Mouse (Mus musculus): ENCODE results near the gene Mpeg1.

The Mpeg1 gene

DNA sequence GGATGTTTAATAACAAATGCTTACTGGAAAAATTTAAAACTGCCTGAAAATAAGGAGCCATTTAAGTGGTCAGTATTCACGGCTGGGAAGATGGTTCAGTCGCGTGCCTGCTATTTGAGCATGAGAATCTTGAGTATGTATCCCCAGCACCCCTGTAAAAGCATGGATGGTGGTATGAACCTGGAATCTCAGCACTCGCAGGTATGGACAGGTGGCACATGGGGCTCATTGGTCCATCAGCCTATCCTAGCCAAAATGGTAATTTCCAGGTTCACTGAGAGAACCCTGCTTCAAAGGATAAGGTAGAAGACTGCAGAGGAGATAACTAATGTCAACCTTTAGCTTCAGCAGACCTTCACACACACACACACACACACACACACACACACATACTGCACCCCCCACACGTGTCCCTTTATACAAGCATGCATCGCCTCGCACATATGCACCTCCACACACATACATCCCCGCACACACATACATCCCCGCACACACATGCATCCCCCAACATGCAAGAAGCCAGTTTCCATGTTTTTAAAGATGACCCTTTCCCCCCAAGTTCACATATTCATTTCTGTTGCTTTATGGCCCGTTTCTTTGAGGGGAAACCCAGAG lies 5.1 kb downstream of the Mpeg1 start:
- peak in 1 of 2 experiments; percentile 3 for DNase-seq (ENCODE audit: low spot score in 2 of 2)

- DNase-seq (ENCODE audit: low spot score in 2 of 2): peak; percentile 51 to 53
Observed at GRCm38 (mm10) chr19:12466204-12466603, 5.6 kb downstream of the Mpeg1 start.

DNA sequence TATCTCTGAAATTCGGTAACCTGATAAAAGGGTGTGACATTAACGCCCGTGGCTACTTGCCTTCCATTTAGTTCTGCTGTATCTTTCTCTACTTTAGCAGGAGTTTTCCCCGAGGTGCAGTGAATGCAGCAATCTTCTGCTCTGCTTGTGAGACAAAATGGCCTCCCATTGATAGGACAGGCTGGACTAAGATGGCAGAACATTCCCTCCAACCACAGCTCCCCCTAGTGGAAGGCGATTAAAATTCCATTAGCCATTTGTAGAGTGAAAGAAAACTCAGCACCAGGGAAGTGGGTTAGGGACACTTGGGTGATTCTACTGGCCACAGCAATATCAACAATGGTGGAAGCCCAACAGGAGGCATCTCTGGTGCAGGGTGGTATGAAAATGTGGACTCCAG lies 6.9 kb downstream of the Mpeg1 start:
- no peak for DNase-seq (ENCODE audit: low spot score in 2 of 2)

DNA sequence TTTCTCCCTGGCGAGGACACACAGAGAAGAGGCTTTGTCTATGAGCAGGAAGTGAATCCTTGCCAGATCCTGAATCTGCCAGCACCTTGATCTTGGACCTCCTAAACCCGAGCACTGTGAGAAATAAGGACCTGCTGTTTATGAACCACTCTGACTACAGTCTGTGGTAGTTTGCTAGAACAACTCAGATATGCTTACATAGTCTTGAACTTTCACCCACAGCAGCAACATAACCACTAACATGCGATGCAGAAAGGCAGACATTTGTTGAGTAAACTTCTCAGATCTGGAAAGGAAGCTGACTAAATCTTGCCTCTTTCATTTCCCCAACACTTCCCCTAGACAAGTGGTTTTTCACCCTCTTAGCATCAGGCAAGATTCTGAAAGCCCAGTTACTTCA lies 11.3 kb downstream of the Mpeg1 start:
- no peak for DNase-seq (ENCODE audit: low spot score in 2 of 2)

- DNase-seq (ENCODE audit: low spot score in 2 of 2): no peak
Observed at GRCm38 (mm10) chr19:12472381-12472976, 11.9 kb downstream of the Mpeg1 start.

GRCm38 (mm10) chr19:12473201-12473641 lies 12.6 kb downstream of the Mpeg1 start:
- DNase-seq (ENCODE audit: low spot score in 2 of 2): no peak

- no peak for DNase-seq (ENCODE audit: low spot score in 2 of 2)
Observed at GRCm38 (mm10) chr19:12473951-12474350, 13.4 kb downstream of the Mpeg1 start.

- peak; percentile 85 for DNase-seq (ENCODE audit: low spot score in 2 of 2)
Observed at GRCm38 (mm10) chr19:12475380-12476250, 15.0 kb downstream of the Mpeg1 start.

GRCm38 (mm10) chr19:12476721-12477270 lies 16.2 kb downstream of the Mpeg1 start:
- DNase-seq (ENCODE audit: low spot score in 2 of 2): no peak

GRCm38 (mm10) chr19:12478369-12478768 lies 17.8 kb downstream of the Mpeg1 start:
- no peak for DNase-seq (ENCODE audit: low spot score in 2 of 2)

DNA sequence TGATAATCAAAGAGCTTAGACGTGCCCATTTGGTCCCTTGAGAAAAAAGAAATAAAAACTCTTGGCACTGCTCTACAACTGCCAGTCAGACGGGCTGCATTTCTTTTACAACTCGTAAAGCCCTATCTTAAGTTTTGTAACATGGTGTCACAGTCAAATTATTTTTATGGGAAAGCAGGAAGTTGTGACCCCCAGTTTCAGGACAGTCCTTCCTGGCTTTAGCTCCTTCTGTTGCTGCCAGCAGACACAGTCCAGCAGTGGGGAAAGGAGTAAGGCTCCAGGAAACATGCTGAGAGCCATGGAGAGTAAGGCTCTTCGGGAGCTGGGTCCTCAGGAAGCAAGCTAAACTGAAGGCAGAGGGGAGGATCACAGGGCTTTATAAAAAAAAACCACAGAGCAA lies 23.2 kb downstream of the Mpeg1 start:
- DNase-seq (ENCODE audit: low spot score in 2 of 2): no peak

GRCm38 (mm10) chr19:12484210-12484609 lies 23.6 kb downstream of the Mpeg1 start:
- no peak for DNase-seq (ENCODE audit: low spot score in 2 of 2)

GRCm38 (mm10) chr19:12485223-12485622 lies 24.6 kb downstream of the Mpeg1 start:
- DNase-seq (ENCODE audit: low spot score in 2 of 2): no peak

- DNase-seq (ENCODE audit: low spot score in 2 of 2): no peak
Observed at GRCm38 (mm10) chr19:12485631-12486030, 25.1 kb downstream of the Mpeg1 start.

DNA sequence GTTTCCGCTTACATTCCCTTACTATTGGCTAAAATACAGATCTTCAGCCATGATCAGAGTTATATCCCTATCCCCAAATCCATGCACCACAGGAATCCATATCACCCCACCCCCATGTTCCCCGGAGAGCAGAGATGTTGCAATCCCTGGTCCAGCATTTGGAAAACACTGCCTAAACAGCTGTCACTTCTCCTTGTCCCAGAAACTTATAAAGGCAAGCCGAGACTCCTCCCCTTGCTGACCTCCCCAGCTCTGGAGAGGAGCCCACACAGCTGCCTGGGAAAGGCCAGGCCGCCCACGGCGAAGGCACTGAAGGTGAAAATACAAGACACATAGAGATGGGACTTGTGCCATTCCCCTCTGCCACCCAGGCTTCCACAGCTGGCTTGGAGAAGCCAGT lies 26.3 kb downstream of the Mpeg1 start:
- DNase-seq (ENCODE audit: low spot score in 2 of 2): no peak

DNA sequence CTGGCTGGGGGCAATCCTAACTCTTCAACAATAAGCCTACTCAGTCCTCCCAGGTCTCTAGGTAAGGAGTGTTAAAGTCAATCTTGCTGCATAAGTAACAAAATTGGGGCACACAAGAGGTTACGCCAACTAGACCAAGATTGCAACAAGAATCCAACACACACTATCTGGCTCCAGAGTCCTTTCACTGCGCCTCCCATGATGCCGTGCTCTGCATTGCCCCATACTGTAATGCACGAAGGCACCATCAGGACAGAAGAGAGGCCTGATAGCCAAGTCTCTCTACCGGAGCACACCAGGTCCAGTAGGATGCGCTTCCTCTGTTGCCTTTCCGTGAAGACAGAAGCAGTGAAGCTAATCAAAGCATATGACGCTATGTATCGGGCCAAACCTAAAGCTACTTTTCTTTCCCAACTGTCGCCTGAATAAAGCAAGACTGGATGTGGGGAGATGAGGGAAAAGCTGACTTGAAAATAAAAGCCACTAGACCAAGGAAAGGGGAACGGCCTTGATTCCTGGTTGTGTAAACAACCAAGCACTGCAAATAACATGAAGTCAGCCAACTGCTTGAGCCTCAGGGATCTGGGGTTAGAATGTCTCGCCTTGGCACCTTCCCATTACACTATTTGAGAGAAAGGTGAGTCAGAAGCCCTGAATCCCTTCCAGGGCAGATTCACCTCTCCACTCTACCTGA lies 27.1 kb downstream of the Mpeg1 start:
- no peak for DNase-seq (ENCODE audit: low spot score in 2 of 2)

DNA sequence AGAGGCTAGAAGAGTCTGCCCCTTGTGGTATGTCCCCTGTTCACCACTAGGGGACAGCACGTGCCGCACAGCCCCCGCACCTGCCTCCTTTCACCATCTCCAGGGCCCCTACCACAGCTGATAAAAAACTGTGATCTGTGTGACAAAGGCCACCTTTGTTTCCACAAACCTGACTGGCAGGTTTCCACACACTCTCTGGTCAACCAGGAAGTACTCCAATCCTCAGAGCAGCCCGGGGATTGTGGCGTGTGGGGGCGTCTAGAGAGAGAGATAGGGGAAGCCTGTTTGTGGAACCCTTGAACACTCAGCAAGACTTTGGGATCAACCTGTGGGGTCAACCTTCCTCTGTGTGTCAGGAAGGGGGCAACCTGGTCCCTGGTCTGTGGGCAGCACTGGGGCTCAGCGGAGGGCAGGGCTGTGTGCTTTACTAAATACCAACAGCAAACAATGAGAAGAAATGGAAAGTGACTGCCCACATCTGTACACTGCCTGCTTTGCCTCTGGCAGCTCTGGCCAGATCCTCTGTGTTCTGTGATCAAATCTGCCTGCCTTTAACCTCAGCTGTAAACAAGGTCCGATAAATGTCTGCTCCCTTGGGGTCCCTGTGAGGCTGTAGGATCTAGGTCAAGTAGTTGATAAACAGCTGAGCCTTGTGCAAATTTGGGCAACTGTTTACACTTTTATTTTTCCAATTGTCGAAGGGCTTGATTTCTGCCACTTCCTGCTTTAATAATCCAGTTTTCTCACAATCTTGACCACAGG lies 27.8 kb downstream of the Mpeg1 start:
- DNase-seq (ENCODE audit: low spot score in 2 of 2): no peak

DNA sequence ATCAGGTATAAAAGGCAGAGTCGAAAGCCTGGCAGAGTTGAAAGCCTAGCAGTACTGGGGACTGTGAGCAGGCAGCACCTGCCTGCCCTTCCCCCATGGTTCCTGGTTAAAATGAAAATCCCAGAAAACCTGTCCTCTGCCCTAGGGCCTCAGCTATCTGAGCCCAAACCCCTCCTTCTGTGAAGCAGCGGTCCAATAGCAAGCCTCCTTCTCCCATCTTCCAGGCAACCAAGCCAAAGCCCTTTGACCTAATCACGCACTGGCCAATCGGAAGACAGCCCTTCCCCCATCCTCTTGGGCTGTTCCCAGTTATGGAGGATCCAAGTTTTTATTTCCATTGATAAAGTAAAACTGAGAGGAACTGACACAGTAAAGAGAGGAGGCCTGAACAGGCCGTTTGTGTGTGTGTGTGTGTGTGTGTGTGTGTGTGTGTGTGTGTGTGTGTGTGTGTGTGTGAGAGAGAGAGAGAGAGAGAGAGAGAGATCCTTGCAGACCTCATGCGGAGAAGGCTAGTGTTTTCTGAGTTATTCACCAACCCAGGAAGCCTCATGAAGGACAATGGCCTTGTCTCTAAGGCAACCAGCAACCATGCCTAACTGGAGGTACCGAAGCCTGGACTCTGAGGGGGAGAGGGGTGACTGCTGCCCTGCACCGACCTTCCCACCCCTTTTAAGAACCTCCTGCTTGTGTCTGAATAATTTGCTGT lies 28.5 kb downstream of the Mpeg1 start:
- DNase-seq (ENCODE audit: low spot score in 2 of 2): no peak

DNA sequence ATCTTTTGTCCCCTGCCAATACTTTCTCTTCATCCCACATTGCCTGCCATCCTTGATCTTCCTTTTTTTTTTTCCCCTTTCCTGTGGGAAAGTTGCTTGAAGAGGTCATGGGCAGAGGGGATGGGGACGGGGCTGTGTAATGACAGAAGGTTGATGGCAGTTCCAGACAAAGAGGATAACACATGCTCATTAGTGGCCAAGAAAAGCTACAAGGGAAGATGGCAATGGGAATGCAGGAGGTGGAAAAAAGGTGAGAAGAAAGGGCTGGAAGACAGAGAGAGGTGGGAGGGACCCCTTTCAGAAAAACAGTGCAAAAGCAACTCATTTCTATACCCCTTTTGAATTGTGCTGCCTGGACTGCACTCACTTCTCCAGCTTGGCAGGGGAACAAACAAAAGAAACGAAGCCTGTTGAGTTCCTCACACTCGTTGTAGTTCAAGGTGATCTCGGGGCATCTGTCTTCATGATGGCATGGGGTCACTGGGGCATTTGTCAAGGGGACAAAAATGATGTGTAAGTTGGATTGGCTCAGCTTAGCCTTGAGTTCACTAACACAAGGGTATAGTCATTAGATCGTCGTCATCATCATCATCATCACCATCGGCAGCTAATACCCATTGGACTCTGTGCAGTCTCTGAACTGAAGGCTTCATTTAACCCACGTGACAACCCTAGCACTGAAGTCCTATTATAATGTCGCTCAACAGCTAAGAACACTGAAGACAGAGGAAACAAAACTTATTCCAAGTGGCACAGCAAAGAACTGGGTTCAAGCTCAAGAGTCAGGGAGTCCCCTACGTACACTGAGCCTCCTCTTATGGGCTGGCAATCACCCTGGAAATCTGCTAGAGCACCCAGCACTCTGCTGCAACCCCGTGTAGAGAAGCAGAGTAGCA lies 29.3 kb downstream of the Mpeg1 start:
- no peak for DNase-seq (ENCODE audit: low spot score in 2 of 2)

Data from frontal cortex, postnatal 10 days (tissue).